Mouse (Mus musculus): ENCODE data around the gene Gm21852. TPM values are rescaled to one million over a fixed set of nuclear protein-coding genes. Genes with fewer than 3 reads are reported as not detected.
"Not testable (repeated sequence)": the region's sequence is repeated elsewhere in the genome, so short reads cannot be mapped to it uniquely, and the experiment has no call there.

The Gm21852 gene
- polyA plus RNA-seq (2021) = not detected

GRCm38 (mm10) chrY:40651896-40652295, at the start of gene Gm21852:
TSS of gene Gm21852 (minus strand) at chrY:40651996.
- ATAC-seq; in situ Hi-C loops (cut with MboI; ENCODE audit: low pct_unique_long_range_greater_than_20kb): not testable (repeated sequence)

More at GRCm38 (mm10) chrY:40651896-40652295, at the start of gene Gm21852:
- DNase-seq (ENCODE audit: low read depth, low spot score); CTCF ChIA-PET; POLR2A ChIA-PET; H3K27me3 ChIP-seq: not testable (repeated sequence)

Other genes starting within 250 kb of the Gm21852 start
- not detected for gene Gm21797, start 123.8 kb upstream of the Gm21852 start, polyA plus RNA-seq (2021)
- gene Gm20795, start 152.9 kb upstream of the Gm21852 start, polyA plus RNA-seq (2021) = not detected